Mouse (Mus musculus) midbrain, embryonic 14.5 days (tissue): ENCODE measurements around the gene Stard10. TPM values are rescaled to one million over a fixed set of nuclear protein-coding genes. Genes with fewer than 3 reads are reported as not detected.
A peak's percentile ranks its signal among the peaks of the same experiment; 100 is the strongest.

ENCODE experiments used
- ATAC-seq: fragments of 200-750 bp; cut with Nextera tagmentation; 2 replicates; pipeline ENCODE4 v1.8.0; 2017; ENCODE audit warnings: moderate number of reproducible peaks, moderate library complexity; ENCODE audit not compliant: low FRiP score, low TSS enrichment
- DNase-seq: peaks from one replicate; pipeline ENCODE4 v3.0.0-alpha.2; 2015
- H3K27ac ChIP-seq: fragments of 300-500 bp; sonication (generic); replicated peaks from 2 replicates; pipeline ENCODE4 v1.5.1; 2014; ENCODE audit warnings: mild to moderate bottlenecking, low read depth, low read length, moderate library complexity
- H3K27me3 ChIP-seq: fragments of 300-500 bp; sonication (generic); 2 replicates; pipeline ENCODE4 v1.6.1; 2014; ENCODE audit warnings: low read length, control low read depth, mixed read lengths; ENCODE audit not compliant: control insufficient read depth, insufficient read depth
- H3K36me3 ChIP-seq: fragments of 300-500 bp; sonication (generic); 2 replicates; pipeline ENCODE4 v1.6.1; 2014; ENCODE audit warnings: low read length, control low read depth; ENCODE audit not compliant: control insufficient read depth, insufficient read depth
- H3K4me1 ChIP-seq: fragments of 300-500 bp; sonication (generic); 2 replicates; pipeline ENCODE4 v1.6.1; 2014; ENCODE audit warnings: mild to moderate bottlenecking, antibody characterized with exemption, low read length, control low read depth; ENCODE audit not compliant: control insufficient read depth, insufficient read depth
- H3K4me2 ChIP-seq: fragments of 300-500 bp; sonication (generic); 2 replicates; pipeline ENCODE4 v1.6.1; 2014; ENCODE audit warnings: mild to moderate bottlenecking, low read length, moderate library complexity
- H3K4me3 ChIP-seq: fragments of 300-500 bp; sonication (generic); replicated peaks from 2 replicates; pipeline ENCODE4 v1.5.1; 2014; ENCODE audit warnings: low read depth, low read length
- H3K9ac ChIP-seq: fragments of 300-500 bp; sonication (generic); replicated peaks from 2 replicates; pipeline ENCODE4 v1.6.1; 2014; ENCODE audit warnings: mild to moderate bottlenecking, low read length, moderate library complexity
- H3K9me3 ChIP-seq: fragments of 300-500 bp; sonication (generic); 2 replicates; pipeline ENCODE4 v1.6.1; 2016; ENCODE audit warnings: low read length, control low read depth, mixed read lengths; ENCODE audit not compliant: control insufficient read depth
- WGBS: fragments of 180-500 bp; shearing (Covaris S2); extraction: QIAGEN DNeasy Blood & Tissue Kit; methylation state at CpG from one replicate; pipeline ENCODE4 v1.1.7; 2014; 5-methylcytosine and 5-hydroxymethylcytosine counted together
- polyA plus RNA-seq: library from polyadenylated mRNA; unstranded; fragments of >200 nt; fragmentation: Nextera tagmentation; extraction: Ambion mirVana; gene quantifications from 2 replicates; pipeline ENCODE4 v1.2.1, GENCODE M21; 2014

The Stard10 gene
- polyA plus RNA-seq, 1 experiment from 2014 or later, result 8.8 TPM

GRCm38 (mm10) chr7:101296252-101297022 lies 20.4 kb upstream of the Stard10 start:
- 9% methylated on average over 35 of the region's 35 CpGs for WGBS
- Histone ChIP-seq H3K4me2 (peak overlapping the region; percentile 58), H3K27me3 (peaks cover 10% of the 10 kb centered on the region; the same call in 1 of the 2 replicates), H3K27ac (peak overlapping the region; percentile 60; the same call in 1 of the 2 replicates), H3K9me3 (no peaks in the 10 kb centered on the region), H3K9ac (peak overlapping the region; percentile 51), H3K4me3 (peak overlapping the region; percentile 31), H3K4me1 (peaks cover 9% of the 10 kb centered on the region; the same call in 1 of the 2 replicates), H3K36me3 (peaks cover 3% of the 10 kb centered on the region; the same call in 1 of the 2 replicates)
- DNase-seq, result peak; percentile 95
- ATAC-seq, result peak; percentile 83

GRCm38 (mm10) chr7:101297023-101297405 lies 19.9 kb upstream of the Stard10 start:
- Histone ChIP-seq H3K4me2 (peak overlapping the region; percentile 58), H3K9me3 (no peaks in the 10 kb centered on the region), H3K9ac (peak overlapping the region; percentile 51), H3K27me3 (peaks cover 10% of the 10 kb centered on the region; the same call in 1 of the 2 replicates), H3K4me1 (peaks cover 9% of the 10 kb centered on the region; the same call in 1 of the 2 replicates), H3K36me3 (no peaks in the 10 kb centered on the region), H3K4me3 (peak overlapping the region; percentile 31), H3K27ac (peak overlapping the region; percentile 60; the same call in 1 of the 2 replicates)
- WGBS, result 26% methylated on average over 8 of the region's 8 CpGs
- ATAC-seq (0 out of 2 replicates have a peak, but pooled peaks have one; percentile 3), DNase-seq (no peak)

- Histone ChIP-seq H3K9me3 (no peaks in the 10 kb centered on the region), H3K9ac (no peak overlapping the region), H3K27me3 (peaks cover 10% of the 10 kb centered on the region; the same call in 1 of the 2 replicates), H3K4me2 (no peak overlapping the region), H3K4me1 (peaks cover 14% of the 10 kb centered on the region; the same call in 1 of the 2 replicates), H3K27ac (no peak overlapping the region), H3K36me3 (no peaks in the 10 kb centered on the region), H3K4me3 (no peak overlapping the region)
- 88% methylated on average over 3 of the region's 3 CpGs for WGBS
- ATAC-seq (no peak), DNase-seq (no peak)
Measured at GRCm38 (mm10) chr7:101298375-101298774, 18.5 kb upstream of the Stard10 start.

- Histone ChIP-seq H3K4me3 (peak overlapping the region; percentile 67), H3K4me2 (peak overlapping the region; percentile 80), H3K27ac (peak overlapping the region; percentile 45), H3K9me3 (no peaks in the 10 kb centered on the region), H3K4me1 (peaks cover 14% of the 10 kb centered on the region; the same call in 1 of the 2 replicates), H3K36me3 (no peaks in the 10 kb centered on the region), H3K27me3 (peaks cover 10% of the 10 kb centered on the region; the same call in 1 of the 2 replicates), H3K9ac (peak overlapping the region; percentile 57)
- under 1% methylated on average over 30 of the region's 30 CpGs for WGBS
- DNase-seq, result no peak
- ATAC-seq, result no peak; the same call in 1 of the 2 replicates
Measured at GRCm38 (mm10) chr7:101301361-101301880, 15.5 kb upstream of the Stard10 start.

GRCm38 (mm10) chr7:101301881-101302456 lies 14.9 kb upstream of the Stard10 start, which contains the start of gene Atg16l2:
Atg16l2 (minus strand) TSS chr7:101302251.
- Histone ChIP-seq H3K27ac (peak within 1 kb of the TSS; percentile 45), H3K4me2 (peak within 1 kb of the TSS; percentile 80), H3K36me3 (no peaks in the 10 kb centered on the region), H3K9ac (peak within 1 kb of the TSS; percentile 57), H3K4me3 (peak within 1 kb of the TSS; percentile 67), H3K4me1 (peaks cover 12% of the 10 kb centered on the region; the same call in 1 of the 2 replicates), H3K27me3 (peaks cover 10% of the 10 kb centered on the region; the same call in 1 of the 2 replicates), H3K9me3 (no peaks in the 10 kb centered on the region)
- ATAC-seq (peak; percentile 95), DNase-seq (peak; percentile 95)
- WGBS, result under 1% methylated on average over 39 of the region's 39 CpGs

GRCm38 (mm10) chr7:101302691-101303090 lies 14.2 kb upstream of the Stard10 start:
- DNase-seq (no peak), ATAC-seq (no peak)
- Histone ChIP-seq H3K4me2 (peak overlapping the region; percentile 80), H3K9ac (peak overlapping the region; percentile 57; the same call in 1 of the 2 replicates), H3K27ac (peak overlapping the region; percentile 45; the same call in 1 of the 2 replicates), H3K27me3 (peaks cover 10% of the 10 kb centered on the region; the same call in 1 of the 2 replicates), H3K4me3 (peak overlapping the region; percentile 67), H3K36me3 (no peaks in the 10 kb centered on the region), H3K9me3 (no peaks in the 10 kb centered on the region), H3K4me1 (peaks cover 10% of the 10 kb centered on the region; the same call in 1 of the 2 replicates)
- WGBS, result 23% methylated on average over 7 of the region's 7 CpGs

GRCm38 (mm10) chr7:101306841-101307240 lies 10.0 kb upstream of the Stard10 start:
- Histone ChIP-seq H3K9ac (no peak overlapping the region), H3K9me3 (no peaks in the 10 kb centered on the region), H3K4me3 (no peak overlapping the region), H3K27ac (no peak overlapping the region), H3K27me3 (no peaks in the 10 kb centered on the region), H3K36me3 (no peaks in the 10 kb centered on the region), H3K4me1 (peaks cover 4% of the 10 kb centered on the region; the same call in 1 of the 2 replicates), H3K4me2 (no peak overlapping the region)
- DNase-seq, result no peak
- 53% methylated on average over 2 of the region's 2 CpGs for WGBS
- no peak for ATAC-seq

GRCm38 (mm10) chr7:101309985-101310326 lies 6.9 kb upstream of the Stard10 start:
- ATAC-seq, result no peak; the same call in 1 of the 2 replicates
- no peaks in the 10 kb centered on the region for H3K4me1 ChIP-seq
- H3K27ac ChIP-seq, result peak overlapping the region; percentile 86
- H3K4me2 ChIP-seq, result peak overlapping the region; percentile 61
- peak overlapping the region; percentile 58 for H3K4me3 ChIP-seq
- no peaks in the 10 kb centered on the region for H3K36me3 ChIP-seq
- H3K27me3 ChIP-seq, result no peaks in the 10 kb centered on the region
- 33% methylated on average over 5 of the region's 5 CpGs for WGBS
- H3K9me3 ChIP-seq, result no peaks in the 10 kb centered on the region
- H3K9ac ChIP-seq, result peak overlapping the region; percentile 59; the same call in 1 of the 2 replicates
- DNase-seq, result no peak
